Mouse (Mus musculus) limb, embryonic 12.5 days (tissue): ENCODE measurements at regions not wholly inside any gene's neighbourhood (a gene's known extent, or its start where the extent isn't known, plus 50 kb on each side); places are given as distances from the start of the nearest gene placed in this dataset.

ENCODE experiments used
- ATAC-seq: fragments of 200-750 bp; cut with Nextera tagmentation; 2 replicates; pipeline ENCODE4 v1.8.0; 2017; ENCODE audit warnings: low read depth, moderate TSS enrichment; ENCODE audit not compliant: insufficient number of reproducible peaks, insufficient read depth, low FRiP score, low TSS enrichment
- H3K27ac ChIP-seq: fragments of 300-500 bp; sonication (generic); 2 replicates; pipeline ENCODE4 v1.5.1; 2016; ENCODE audit warnings: mild to moderate bottlenecking, moderate library complexity
- H3K27me3 ChIP-seq: fragments of 300-500 bp; sonication (generic); 2 replicates; pipeline ENCODE4 v1.6.1; 2016; ENCODE audit warnings: mild to moderate bottlenecking, moderate library complexity
- H3K36me3 ChIP-seq: fragments of 300-500 bp; sonication (generic); 2 replicates; pipeline ENCODE4 v1.6.1; 2016; ENCODE audit warnings: mild to moderate bottlenecking, moderate library complexity
- H3K4me1 ChIP-seq: fragments of 300-500 bp; sonication (generic); replicated peaks from 2 replicates; pipeline ENCODE4 v1.6.1; 2016
- H3K4me2 ChIP-seq: fragments of 300-500 bp; sonication (generic); 2 replicates; pipeline ENCODE4 v1.6.1; 2016; ENCODE audit warnings: mild to moderate bottlenecking, moderate library complexity
- H3K4me3 ChIP-seq: fragments of 300-500 bp; sonication (generic); replicated peaks from 2 replicates; pipeline ENCODE4 v1.5.1; 2016; ENCODE audit warnings: mild to moderate bottlenecking
- H3K9ac ChIP-seq: fragments of 300-500 bp; sonication (generic); replicated peaks from 2 replicates; pipeline ENCODE4 v1.6.1; 2016; ENCODE audit warnings: mild to moderate bottlenecking, moderate library complexity
- H3K9me3 ChIP-seq: fragments of 300-500 bp; sonication (generic); 2 replicates; pipeline ENCODE4 v1.6.1; 2016; ENCODE audit warnings: mild to moderate bottlenecking, moderate library complexity
- WGBS: fragments of 180-500 bp; shearing (Covaris S2); methylation state at CpG from one replicate; pipeline ENCODE4 v1.1.7; 2016; 5-methylcytosine and 5-hydroxymethylcytosine counted together

DNA sequence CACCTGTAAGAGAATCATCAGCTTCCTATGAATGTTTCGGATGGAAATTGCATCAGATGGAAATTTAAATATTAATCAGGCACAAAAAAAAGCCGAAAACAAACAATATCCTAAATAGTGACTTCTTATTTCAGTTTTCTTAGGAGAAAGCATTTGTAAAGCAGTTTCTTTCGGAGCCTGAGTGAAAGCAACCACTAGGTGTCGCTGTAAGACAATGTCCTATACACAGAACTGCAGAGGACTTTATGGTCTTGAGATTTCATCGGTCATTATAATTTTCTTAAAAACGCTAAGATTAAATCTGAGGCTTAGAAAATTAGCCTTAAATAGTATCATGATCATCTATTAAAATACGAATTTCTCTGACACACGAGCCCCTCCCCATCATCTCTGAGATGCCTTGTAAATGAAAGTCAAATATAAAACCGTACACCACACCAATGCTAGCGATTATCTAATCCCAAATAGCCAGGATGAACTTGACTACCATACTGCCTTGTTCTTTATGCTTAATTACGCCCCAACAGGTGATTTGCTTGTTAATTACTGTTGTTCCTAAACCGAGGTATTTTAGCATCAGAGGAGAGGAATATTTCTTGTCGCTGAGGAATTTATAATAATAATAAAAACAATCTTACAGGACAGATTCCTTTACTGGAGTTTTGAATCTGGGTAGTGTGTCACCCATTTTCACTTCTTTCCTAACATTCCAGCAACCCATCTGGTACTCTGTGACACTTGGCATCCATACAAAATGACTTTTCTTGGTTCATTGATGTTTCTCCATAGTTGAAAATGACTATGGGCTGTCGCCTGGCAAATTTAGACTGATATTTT is 480.0 kb downstream of the Hace1 start:
- no peak for ATAC-seq
- 37% methylated on average over 14 of the region's 14 CpGs for WGBS

DNA sequence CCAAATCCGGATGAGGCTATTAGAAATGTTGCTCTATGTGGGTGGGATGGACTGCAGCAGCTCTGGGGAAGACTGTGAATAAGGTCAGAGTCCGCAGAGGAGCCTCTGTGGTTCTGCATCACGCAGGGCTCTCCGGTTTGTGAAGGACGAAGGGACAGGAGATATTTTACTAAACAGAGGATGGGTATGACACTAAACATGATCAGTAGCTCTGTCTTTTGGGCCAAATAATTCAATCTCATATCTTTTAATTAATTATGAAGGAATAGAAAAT is 480.5 kb downstream of the Hace1 start:
- no peak for ATAC-seq
- H3K9ac ChIP-seq = no peak overlapping the region
- H3K4me3 ChIP-seq = no peak overlapping the region
- no peaks in the 10 kb centered on the region for H3K27me3 ChIP-seq
- no peaks in the 10 kb centered on the region for H3K9me3 ChIP-seq
- H3K27ac ChIP-seq = no peak overlapping the region
- H3K4me1 ChIP-seq = no peaks in the 10 kb centered on the region
- 87% methylated on average over 5 of the region's 5 CpGs for whole genome bisulfite sequencing
- no peak overlapping the region for H3K4me2 ChIP-seq
- H3K36me3 ChIP-seq = no peaks in the 10 kb centered on the region

More for the DNA sequence above, 480.0 kb downstream of the Hace1 start:
- Histone ChIP-seq H3K4me2 (no peak overlapping the region), H3K27me3 (no peaks in the 10 kb centered on the region), H3K36me3 (no peaks in the 10 kb centered on the region), H3K4me1 (no peaks in the 10 kb centered on the region), H3K9me3 (no peaks in the 10 kb centered on the region), H3K9ac (no peak overlapping the region), H3K27ac (no peak overlapping the region), H3K4me3 (no peak overlapping the region)

DNA sequence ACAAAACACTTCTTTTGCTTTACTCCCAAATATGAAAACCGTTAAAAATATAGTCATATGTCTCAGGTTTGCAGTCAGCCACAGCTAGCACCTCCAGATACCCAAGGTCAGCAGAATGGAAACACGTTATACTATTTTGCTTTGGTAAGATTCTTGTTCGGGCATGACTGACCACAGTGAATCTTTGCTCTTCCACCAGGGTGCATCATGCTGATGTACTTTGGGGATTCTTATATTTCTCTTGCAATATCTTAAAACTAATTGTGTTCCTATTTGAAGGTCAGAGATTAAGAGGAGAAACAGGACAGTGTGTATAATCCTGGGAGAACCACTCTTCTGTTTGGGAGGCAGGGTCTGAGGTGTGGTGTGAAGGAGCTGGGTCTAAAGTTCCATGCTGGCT is 481.7 kb downstream of the Hace1 start:
- Histone ChIP-seq H3K27ac (no peak overlapping the region), H3K27me3 (no peaks in the 10 kb centered on the region), H3K4me3 (no peak overlapping the region), H3K4me2 (no peak overlapping the region), H3K36me3 (no peaks in the 10 kb centered on the region), H3K9ac (no peak overlapping the region), H3K4me1 (no peaks in the 10 kb centered on the region), H3K9me3 (no peaks in the 10 kb centered on the region)
- 78% methylated on average over 3 of the region's 3 CpGs for WGBS
- ATAC-seq = no peak

DNA sequence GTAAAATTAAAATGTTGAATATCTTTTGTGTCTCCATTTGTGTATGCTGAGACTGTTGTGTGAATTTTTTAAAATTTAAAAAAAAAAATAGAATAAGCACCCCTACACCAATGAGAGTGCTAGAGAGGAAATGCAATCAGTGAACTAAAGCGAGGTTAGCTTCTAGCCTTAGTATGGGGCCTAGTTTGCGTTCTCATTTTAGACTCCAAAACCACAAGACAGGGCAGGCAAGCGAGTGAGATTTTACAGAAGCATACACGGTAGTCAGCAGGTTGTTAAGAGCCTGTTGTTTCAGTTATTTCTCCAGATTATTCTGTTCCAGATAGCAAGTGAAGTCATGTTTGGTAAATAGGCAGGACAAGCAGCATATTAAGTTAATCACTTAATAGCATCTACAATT is 486.2 kb downstream of the Hace1 start:
- no peak overlapping the region for H3K27ac ChIP-seq
- H3K9ac ChIP-seq = no peak overlapping the region
- no peaks in the 10 kb centered on the region for H3K27me3 ChIP-seq
- H3K4me2 ChIP-seq = no peak overlapping the region
- no peak overlapping the region for H3K4me3 ChIP-seq
- H3K36me3 ChIP-seq = no peaks in the 10 kb centered on the region
- no peaks in the 10 kb centered on the region for H3K4me1 ChIP-seq
- 87% methylated on average over 4 of the region's 4 CpGs for WGBS
- H3K9me3 ChIP-seq = no peaks in the 10 kb centered on the region
- ATAC-seq = no peak

DNA sequence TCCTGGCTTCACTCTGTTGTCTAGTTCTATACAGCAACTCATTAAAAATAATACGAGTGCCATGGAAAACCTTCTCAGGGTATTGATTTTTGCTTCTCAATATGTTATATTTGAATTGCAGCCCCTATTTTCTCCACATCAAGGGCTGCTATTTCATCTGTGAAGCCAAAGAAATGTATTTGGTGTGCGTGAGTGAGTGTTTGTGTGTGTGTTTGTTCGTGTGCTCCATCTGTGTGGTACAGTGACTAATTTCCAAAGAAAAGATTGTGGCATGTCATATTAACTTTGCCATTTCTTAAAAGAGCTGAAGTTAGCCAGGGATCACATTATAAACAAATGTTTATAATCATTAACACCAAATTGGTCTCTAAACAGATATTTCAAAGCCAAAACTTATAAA is 493.1 kb downstream of the Hace1 start:
- no peak for ATAC-seq
- no peak overlapping the region for H3K4me3 ChIP-seq
- H3K4me2 ChIP-seq = no peak overlapping the region

DNA sequence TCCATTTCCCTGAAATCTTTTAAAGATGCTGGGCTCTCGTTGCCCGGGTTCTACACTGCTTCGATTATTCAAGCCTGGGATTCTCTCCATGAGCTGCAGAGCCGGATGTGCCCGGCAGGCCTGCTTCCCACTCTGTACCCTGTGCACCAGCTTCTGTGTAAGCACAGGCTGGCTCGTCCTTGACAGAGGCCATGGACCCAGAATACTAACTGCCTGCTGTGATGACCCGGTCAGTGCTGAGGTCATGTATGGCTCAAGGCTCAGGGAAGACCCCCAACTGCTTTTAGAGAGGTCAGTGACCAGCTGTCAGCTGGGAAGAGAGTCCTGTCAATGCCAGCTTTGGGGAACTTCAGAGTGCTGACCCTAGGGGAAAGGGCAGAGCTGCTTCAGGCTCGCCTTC is 493.6 kb downstream of the Hace1 start:
- H3K4me3 ChIP-seq = no peak overlapping the region
- 51% methylated on average over 8 of the region's 8 CpGs for WGBS
- no peak overlapping the region for H3K4me2 ChIP-seq
- H3K9ac ChIP-seq = no peak overlapping the region
- H3K27me3 ChIP-seq = no peaks in the 10 kb centered on the region
- H3K4me1 ChIP-seq = no peaks in the 10 kb centered on the region
- no peaks in the 10 kb centered on the region for H3K9me3 ChIP-seq
- H3K36me3 ChIP-seq = no peaks in the 10 kb centered on the region
- no peak for ATAC-seq
- H3K27ac ChIP-seq = no peak overlapping the region

More for the DNA sequence above, 493.1 kb downstream of the Hace1 start:
- no peaks in the 10 kb centered on the region for H3K27me3 ChIP-seq
- H3K9me3 ChIP-seq = no peaks in the 10 kb centered on the region
- 82% methylated on average over 3 of the region's 3 CpGs for WGBS
- no peak overlapping the region for H3K9ac ChIP-seq
- H3K4me1 ChIP-seq = no peaks in the 10 kb centered on the region
- no peaks in the 10 kb centered on the region for H3K36me3 ChIP-seq
- H3K27ac ChIP-seq = no peak overlapping the region

DNA sequence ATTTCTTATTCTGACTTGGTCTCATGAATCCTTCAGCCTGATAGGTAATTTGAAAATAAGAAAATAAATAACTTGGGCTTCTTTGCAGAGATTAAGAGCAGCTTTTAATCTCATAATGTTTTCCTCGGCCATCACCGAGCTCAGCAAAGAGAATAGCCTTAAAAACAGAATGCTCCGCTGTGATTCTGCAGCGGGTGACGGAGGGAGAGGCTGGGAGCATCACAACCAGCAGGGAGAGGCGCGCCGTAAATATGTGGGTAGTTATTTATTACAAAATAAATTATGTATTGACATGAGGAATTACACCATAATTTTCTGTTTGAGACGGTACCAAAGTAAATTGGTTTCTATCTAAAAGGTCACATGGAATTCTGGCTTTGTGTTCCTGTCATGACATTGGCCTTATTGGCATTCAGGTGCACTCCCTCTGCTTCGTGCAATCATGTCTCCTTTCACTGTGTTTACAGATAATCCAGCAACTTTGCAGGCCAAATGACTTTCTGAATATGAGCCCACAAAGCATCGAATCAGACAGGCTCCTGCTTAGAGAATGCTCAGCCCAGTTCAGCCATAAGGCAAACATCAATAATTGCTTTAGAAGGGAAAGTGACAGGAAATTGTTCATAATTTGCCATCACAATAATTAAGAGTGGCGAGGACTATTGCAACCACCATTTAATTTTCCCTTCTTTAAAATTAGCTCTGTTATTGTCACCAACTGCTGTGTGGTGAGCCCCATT is 494.4 kb downstream of the Hace1 start:
- H3K27me3 ChIP-seq = no peaks in the 10 kb centered on the region
- no peak overlapping the region for H3K4me2 ChIP-seq
- H3K4me3 ChIP-seq = no peak overlapping the region
- H3K4me1 ChIP-seq = peaks cover 1% of the 10 kb centered on the region; the same call in 1 of the 2 replicates
- 79% methylated on average over 12 of the region's 12 CpGs for WGBS
- no peak overlapping the region for H3K27ac ChIP-seq
- no peaks in the 10 kb centered on the region for H3K36me3 ChIP-seq
- no peak for ATAC-seq
- no peaks in the 10 kb centered on the region for H3K9me3 ChIP-seq
- no peak overlapping the region for H3K9ac ChIP-seq

DNA sequence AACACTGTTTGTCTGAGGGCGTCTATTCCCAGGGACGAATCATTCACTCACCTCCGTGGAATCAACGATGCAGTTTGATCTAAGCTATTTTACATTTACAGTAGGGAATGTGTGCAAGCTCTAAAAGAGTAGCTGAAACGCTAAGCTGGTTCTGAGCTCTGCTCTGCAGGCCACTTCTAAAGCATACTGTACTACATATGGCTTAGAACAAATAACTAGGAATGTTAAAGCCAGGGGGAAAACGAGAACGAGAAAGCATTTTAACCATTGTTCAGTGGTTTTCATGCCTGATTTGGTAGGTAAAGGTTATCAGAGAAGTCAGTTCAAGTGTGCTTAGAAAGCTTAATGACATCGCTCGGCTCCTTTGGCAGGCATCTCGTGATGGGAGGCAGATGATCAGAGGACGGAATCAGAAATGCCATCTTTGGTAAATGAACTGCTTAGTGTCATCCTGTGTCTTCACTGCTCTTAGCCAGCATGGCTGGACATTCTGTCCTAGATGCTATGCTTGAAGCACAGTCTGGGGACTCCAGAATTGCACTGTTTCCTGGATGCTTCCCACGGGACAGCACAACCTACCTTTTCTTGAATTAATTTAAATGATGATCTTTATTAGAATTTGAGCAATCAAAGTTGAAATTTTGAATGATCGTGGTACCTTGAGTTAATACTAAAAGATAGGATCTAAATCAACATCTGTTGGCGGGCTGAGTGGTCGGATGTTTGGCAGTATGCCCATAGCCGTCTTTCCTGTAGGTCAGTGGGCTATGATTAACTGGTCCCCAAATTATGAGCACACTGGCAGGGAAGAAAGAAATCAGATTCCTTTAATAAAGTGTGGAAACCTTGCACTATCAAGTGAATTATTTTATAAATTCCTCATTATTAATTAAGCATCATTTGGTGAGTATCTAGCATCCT is 495.2 kb downstream of the Hace1 start:
- H3K4me3 ChIP-seq = no peak overlapping the region
- H3K9ac ChIP-seq = no peak overlapping the region
- H3K9me3 ChIP-seq = no peaks in the 10 kb centered on the region
- 76% methylated on average over 16 of the region's 16 CpGs for WGBS
- no peak for ATAC-seq
- no peak overlapping the region for H3K27ac ChIP-seq
- no peaks in the 10 kb centered on the region for H3K27me3 ChIP-seq
- no peak overlapping the region for H3K4me2 ChIP-seq
- H3K36me3 ChIP-seq = no peaks in the 10 kb centered on the region
- peaks cover 4% of the 10 kb centered on the region; the same call in 1 of the 2 replicates for H3K4me1 ChIP-seq

DNA sequence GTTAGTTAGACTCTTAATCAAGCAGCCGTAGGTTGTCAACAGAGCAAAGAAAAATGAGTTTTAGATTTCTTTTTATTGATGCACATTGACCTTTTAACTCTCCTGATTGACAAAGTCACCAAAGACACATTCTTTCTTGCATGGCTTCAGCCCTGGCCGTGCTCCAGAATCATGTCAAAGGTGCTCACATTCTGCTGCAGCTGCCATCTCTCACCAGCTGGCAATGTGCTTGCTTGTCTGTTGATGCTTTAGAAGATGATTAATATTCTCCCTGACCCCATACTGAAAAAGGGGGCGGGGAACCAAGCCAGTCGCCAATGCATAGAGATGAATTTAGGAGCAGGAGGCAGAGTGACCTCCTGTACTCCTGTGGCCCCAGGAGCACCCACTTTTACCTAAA is 510.1 kb downstream of the Hace1 start:
- no peaks in the 10 kb centered on the region for H3K4me1 ChIP-seq
- H3K4me2 ChIP-seq = no peak overlapping the region
- no peaks in the 10 kb centered on the region for H3K9me3 ChIP-seq
- no peaks in the 10 kb centered on the region for H3K27me3 ChIP-seq
- H3K4me3 ChIP-seq = no peak overlapping the region
- no peak for ATAC-seq
- no peak overlapping the region for H3K9ac ChIP-seq
- no peak overlapping the region for H3K27ac ChIP-seq
- H3K36me3 ChIP-seq = no peaks in the 10 kb centered on the region
- WGBS = 41% methylated on average over 4 of the region's 4 CpGs

DNA sequence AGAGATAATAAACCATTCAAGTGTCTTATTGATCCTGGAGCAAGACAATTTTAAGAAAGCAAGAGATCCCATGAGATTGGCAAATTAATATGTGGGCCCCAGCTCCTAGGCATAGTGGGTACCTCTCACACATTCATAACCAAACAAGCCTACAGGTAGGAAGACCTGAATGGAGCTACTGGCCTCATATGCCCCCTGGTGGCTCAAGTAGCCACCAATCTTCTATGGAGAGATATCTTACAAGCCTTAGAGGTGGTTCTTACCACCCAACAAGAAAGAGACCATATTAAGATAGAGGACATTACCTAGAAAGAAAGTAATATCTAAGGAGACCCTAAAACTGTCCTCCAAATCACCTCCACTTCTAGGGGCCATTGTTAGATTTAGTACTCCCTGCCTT is 523.2 kb downstream of the Hace1 start:
- H3K27me3 ChIP-seq = no peaks in the 10 kb centered on the region

DNA sequence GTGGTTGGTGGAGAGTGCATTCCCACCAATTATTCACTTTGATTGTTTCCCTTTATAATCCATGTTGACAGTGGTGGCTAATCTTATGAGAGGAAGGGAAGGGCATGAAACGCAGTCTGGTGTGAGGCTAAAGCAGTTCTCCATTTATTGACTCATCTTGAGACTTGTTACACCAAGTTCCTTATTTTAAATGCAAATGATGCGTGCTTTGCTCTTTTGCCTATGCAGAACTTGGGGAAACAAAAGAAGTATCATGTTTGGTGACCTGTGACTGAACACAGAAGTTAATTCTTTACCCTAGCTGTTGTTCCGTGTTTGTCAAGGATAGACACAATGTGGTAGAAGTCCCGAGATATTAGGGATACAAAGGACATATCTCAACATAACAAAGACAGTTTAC is 531.2 kb downstream of the Hace1 start:
- 86% methylated on average over 4 of the region's 4 CpGs for WGBS
- H3K9me3 ChIP-seq = no peaks in the 10 kb centered on the region
- H3K4me3 ChIP-seq = no peak overlapping the region
- no peak for ATAC-seq
- H3K27me3 ChIP-seq = no peaks in the 10 kb centered on the region
- no peaks in the 10 kb centered on the region for H3K36me3 ChIP-seq
- H3K9ac ChIP-seq = no peak overlapping the region
- no peak overlapping the region for H3K27ac ChIP-seq
- no peak overlapping the region for H3K4me2 ChIP-seq
- H3K4me1 ChIP-seq = no peaks in the 10 kb centered on the region

More for the DNA sequence above, 523.2 kb downstream of the Hace1 start:
- Histone ChIP-seq H3K27ac (no peak overlapping the region), H3K4me3 (no peak overlapping the region), H3K36me3 (no peaks in the 10 kb centered on the region), H3K4me1 (no peaks in the 10 kb centered on the region), H3K9me3 (no peaks in the 10 kb centered on the region), H3K4me2 (no peak overlapping the region), H3K9ac (no peak overlapping the region)
- ATAC-seq = no peak
